Mouse (Mus musculus): ENCODE measurements at regions not wholly inside any gene's neighbourhood (a gene's known extent, or its start where the extent isn't known, plus 50 kb on each side); places are given as distances from the start of the nearest gene placed in this dataset.
A peak's percentile ranks its signal among the peaks of the same experiment; 100 is the strongest.

DNA sequence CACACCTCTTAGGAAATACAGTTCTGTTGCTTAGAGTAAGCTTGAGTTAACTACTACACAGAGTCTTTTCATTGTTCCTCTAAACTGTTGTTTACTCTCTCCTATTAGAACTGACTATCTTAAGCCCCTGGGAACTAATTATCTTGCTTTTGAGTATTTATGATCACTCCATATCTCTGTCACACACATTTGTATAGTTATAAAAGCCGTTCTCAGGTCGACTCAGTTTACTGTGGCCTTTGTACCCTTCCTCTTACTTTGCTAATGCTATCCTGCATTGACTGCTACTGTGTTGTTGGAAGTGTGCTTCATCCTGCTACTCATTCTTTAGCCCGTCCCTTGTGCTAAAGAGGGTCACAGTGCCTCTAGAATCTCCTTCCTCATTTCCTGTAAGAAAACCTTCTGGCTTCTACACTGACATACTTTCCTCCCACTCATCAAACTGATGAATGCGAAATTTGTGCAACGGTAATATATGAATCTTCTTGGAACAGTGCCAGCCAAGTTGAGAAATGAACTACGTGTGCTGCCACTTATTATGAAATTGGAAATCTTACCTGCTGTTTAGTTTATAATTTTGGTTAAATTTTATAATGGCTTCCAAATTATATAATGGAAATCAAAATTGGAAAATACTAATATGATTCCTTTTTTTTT lies 119.8 kb upstream of the Cblb start:
- DNase-seq: no peak

DNA sequence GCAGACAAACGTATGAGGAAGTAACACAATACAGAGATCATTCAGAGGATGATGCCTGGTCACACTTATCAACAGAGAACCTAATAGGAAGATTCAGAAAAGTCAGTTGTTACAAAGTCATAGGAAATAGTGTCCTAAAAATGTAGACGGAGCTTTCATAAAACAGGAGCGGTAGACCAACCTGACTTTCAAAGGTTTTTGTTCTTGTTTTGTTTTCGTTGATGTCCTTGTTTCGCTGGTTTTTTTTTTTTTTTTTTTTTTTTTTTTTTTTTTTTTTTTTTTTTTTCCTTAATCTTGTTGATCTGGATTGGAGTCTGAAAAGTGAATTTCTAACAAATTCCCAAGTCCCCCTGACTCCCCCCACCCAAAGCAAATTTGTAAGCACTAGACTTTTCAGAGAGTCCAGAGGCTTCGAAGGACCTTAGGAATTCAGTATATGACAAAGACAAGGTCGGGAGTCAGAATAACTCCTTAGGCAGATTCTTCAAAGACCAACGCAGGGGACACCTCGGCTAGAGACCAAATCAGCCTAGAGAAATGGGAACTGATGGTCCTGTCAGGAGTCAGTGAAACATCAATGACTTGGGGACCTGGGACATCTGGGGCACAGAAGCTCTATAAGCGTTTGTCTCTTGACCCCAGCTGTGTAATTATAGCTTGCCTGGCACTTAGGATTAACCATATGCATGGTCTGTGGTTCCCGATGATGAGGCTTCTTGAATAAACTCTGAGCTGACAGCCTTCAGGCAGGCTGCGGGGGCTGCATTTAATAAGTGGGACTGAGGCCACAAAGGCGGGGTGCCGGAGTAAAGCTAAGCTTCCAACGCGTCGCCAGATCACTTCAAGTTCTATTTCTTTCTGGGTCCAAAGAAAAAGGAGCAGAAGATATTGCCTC lies 115.7 kb upstream of the Cblb start:
- DNase-seq: no peak

DNA sequence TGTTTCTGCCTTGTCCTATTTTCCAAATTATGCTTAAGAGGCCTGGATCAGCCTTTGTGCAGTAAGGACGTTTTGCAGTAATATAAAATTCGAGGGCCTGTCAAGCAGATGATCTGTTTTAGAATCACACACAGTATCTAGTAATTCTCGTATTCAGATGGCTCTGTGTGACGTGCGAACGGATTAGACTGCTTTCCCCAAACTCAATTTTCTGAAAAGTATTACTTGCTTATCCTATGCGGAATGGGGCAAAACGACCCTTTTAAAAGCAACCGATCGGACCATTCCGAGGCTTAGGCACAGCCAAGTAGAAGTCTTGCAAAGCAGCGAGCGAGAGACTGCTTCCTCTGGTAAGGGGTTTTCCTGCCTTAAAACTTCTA lies 115.1 kb upstream of the Cblb start:
- no peak for DNase-seq

DNA sequence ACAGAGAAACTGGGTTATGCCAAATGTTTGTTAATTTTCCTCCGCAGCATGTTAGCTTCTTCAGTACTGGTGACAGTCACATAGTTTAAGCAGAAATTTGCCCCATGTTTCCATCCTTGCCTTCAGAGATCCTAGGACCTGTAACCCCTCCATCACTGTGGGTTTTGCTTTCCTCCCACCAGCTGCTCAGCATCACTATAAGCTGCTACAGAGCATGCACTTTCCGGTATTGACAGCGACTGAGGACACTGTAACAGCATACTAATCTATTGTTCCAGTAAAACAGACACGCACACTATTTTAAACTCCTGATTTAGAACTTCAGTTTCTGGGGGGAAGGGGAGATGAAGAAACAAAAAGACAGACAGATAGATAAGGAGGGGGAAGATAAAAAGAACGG lies 114.7 kb upstream of the Cblb start:
- no peak for DNase-seq

DNA sequence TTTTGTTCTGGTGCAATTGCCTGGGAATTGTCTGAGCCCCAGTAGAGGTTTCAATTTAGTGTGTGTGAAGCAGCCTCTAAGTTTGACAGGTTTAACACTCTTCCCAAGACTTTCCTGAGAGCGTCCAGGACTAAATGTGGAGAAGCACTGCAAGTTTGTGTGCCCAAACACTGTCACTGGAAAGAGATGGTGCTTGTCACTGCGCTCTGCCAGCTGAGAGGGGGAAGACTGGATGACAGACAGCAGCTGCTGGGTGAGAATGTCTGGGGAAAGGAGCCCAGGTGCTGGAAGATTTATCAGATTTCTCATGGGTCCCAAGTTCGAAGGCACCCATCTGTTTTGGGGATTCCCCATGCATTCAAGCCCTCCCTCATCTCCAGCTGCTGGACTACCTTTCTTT lies 114.2 kb upstream of the Cblb start:
- DNase-seq: no peak

DNA sequence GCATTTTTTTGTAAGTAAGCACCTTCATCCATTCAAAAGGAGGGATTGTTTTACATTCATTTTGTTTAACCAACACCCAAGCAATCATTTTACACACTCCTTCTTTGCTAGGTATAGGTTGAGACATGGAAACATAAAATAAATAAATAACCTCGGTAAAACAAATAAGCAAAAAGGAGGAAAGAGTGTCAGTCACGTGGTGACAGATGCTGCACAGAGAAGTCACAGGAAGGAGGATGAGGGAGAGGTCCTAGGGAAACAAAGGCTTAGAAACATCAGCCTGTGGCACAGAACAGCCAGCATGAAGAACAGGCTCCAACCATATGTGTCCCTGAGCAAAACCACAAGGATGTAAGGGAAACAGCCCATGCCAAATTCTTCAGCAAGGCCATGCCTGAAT lies 113.5 kb upstream of the Cblb start:
- no peak for DNase-seq

DNA sequence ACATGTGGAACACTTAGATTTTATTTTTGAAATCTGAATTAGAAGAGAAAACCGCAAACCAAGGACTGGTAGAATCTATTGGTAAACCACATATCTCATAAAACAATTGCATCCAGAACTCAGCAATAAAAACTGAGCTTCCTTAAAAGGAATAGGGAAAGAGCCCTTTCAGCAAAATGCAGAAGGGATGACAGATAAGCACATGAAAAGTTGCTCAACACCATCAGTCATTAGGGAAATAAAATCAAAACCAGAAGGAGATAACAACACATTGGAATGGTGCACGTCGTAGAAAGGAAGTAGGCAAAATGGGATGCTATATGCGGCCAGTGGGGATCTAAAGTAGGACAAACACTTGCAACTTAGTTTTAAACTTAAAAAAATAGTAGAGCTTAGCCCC lies 110.0 kb upstream of the Cblb start:
- no peak for DNase-seq

GRCm38 (mm10) chr16:51922589-51922988 lies 108.4 kb upstream of the Cblb start:
- DNase-seq: no peak

DNA sequence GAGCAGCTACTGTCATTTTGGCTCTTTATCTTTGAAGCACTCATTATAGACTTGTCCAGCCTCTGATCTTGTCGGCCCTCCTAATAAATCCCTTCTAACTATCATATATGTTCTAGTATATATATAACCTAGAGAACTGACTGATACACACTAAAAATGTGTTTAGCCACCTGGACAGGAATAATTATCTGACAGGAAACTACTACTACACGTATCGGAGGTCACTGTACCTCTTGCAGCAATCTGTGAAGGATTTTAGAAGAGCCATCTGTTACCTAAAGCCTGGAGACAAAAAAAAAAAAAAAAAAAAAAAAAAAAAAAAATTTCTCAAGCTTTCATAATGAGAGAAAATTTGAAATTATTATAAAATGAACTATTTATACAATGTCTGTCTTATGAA lies 105.4 kb upstream of the Cblb start:
- no peak for DNase-seq

- DNase-seq: no peak
These were observed 97.9 kb upstream of the Cblb start for GRCm38 (mm10) chr16:51933122-51933521.

- no peak for DNase-seq
These were observed 97.1 kb upstream of the Cblb start for GRCm38 (mm10) chr16:51933965-51934364.

DNA sequence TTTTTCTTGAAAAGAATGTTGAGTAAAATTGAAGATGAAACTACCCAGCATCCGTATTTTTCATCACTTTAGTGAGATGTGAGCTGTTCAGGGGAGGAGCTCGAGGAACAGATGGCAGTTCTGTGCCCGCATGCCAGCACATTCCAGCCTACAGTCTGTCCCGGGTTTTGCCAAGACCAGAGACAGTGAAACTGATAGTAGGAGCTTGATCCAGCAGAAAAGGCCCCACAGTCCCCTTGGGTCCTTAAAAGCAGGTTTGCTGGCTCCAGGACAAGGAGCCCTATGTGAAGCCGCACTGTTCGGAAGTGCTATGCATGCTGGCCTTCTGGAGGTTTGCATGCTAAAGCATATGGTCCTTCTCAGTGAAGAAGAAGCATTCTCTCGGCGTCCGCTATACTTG lies 93.7 kb upstream of the Cblb start:
- DNase-seq: peak; percentile 86

- no peak for DNase-seq
These were observed 92.0 kb upstream of the Cblb start for GRCm38 (mm10) chr16:51939061-51939460.

- no peak for DNase-seq
These were observed 90.5 kb upstream of the Cblb start for GRCm38 (mm10) chr16:51940574-51940973.

DNA sequence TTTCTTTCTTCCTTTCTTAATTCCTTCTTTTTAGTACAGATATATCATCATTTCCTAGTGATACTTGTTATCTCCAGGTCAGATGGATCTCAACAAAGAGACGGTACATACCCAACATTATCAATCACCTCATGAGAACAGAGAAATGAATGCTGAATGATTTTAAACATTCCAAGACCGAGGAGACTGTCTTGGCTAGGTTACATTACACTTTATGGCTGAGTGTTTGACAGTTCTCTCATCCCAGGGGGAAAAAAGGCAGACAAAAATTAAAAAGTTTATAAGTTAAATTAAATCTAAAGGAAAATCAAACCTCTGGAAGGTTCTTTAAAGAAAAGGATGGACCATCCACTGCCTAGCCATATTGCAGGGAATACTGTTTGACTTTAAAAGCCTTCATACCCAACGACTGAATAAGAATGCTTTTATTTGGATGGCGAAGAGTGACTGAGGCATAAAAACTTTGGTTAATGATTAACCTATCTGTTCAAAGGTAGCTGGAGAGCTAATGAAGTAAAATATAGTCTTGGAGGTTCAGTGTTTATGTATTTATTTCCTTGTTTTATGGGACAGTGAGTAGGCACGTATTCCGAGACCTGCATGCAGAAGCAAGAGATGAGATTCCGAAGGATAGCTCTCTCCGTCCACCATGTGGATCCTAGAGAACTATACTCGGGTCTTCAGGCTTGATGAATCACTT lies 88.4 kb upstream of the Cblb start:
- no peak for DNase-seq

GRCm38 (mm10) chr16:51967051-51967845 lies 63.8 kb upstream of the Cblb start:
- DNase-seq: no peak
